In genomic region chr5:145140611-145141010, GRCm38 (mm10) we compare ENCODE assay signal across 8 mouse cellular contexts. TPM values are rescaled to one million over a fixed set of nuclear protein-coding genes. Genes with fewer than 3 reads are reported as not detected.
DNase-seq lines count a peak whose midpoint lies in the region; ATAC-seq and TF ChIP-seq lines count a peak whose summit lies in the region.

No protein-coding gene starts in this region.

- H3K4me2 ChIP-seq in heart, embryonic 13.5 days, result peak overlapping the region; percentile 77
- H3K4me2 ChIP-seq in forebrain, embryonic 11.5 days (ENCODE audit: low read depth, low read length, severe bottlenecking), result peak overlapping the region; percentile 54
- peak overlapping the region; percentile 93 for H3K4me2 ChIP-seq in limb, embryonic 13.5 days (replicated peaks)
- peak overlapping the region; percentile 97 for H3K4me2 ChIP-seq in neural tube, embryonic 13.5 days

- peak overlapping the region; percentile 85 for H3K27ac ChIP-seq in heart, embryonic 13.5 days (replicated peaks)
- H3K27ac ChIP-seq in forebrain, embryonic 11.5 days (ENCODE audit: low read depth, low read length), result peak overlapping the region; percentile 78; the same call in 1 of the 2 replicates
- peak overlapping the region; percentile 84 for H3K27ac ChIP-seq in limb, embryonic 13.5 days
- peak overlapping the region; percentile 89 for H3K27ac ChIP-seq in neural tube, embryonic 13.5 days (replicated peaks)

- H3K9me3 ChIP-seq in heart, embryonic 13.5 days, result no peaks in the 10 kb centered on the region
- H3K9me3 ChIP-seq in G1E (replicated peaks), result no peaks in the 10 kb centered on the region
- H3K9me3 ChIP-seq in forebrain, embryonic 11.5 days (ENCODE audit: control insufficient read depth, low read length), result no peaks in the 10 kb centered on the region
- no peaks in the 10 kb centered on the region for H3K9me3 ChIP-seq in limb, embryonic 13.5 days
- H3K9me3 ChIP-seq in neural tube, embryonic 13.5 days, result no peaks in the 10 kb centered on the region

- WGBS in heart, embryonic 13.5 days, result under 1% methylated on average over 18 of the region's 18 CpGs
- WGBS in forebrain, embryonic 11.5 days, result 1% methylated on average over 18 of the region's 18 CpGs
- under 1% methylated on average over 18 of the region's 18 CpGs for WGBS in limb, embryonic 13.5 days
- WGBS in neural tube, embryonic 13.5 days, result 1% methylated on average over 18 of the region's 18 CpGs

- no peak for TF ChIP-seq CTCF in G1E (IDR thresholded peaks at IDR 0.05; ENCODE audit: low read depth, low read length)

- no peak for DNase-seq in heart, postnatal 10 days
- DNase-seq in G1E (ENCODE audit: low spot score), result no peak
- no peak for DNase-seq in forebrain, embryonic 11.5 days (ENCODE audit: low spot score)
- no peak for DNase-seq in right cerebral cortex, postnatal 14 days
- DNase-seq in right cerebral cortex, adult 18-20 months, result no peak

- peaks cover 58% of the 10 kb centered on the region for H3K36me3 ChIP-seq in heart, embryonic 13.5 days
- peaks cover 69% of the 10 kb centered on the region for H3K36me3 ChIP-seq in G1E (replicated peaks)
- peaks cover 9% of the 10 kb centered on the region; the same call in 1 of the 2 replicates for H3K36me3 ChIP-seq in forebrain, embryonic 11.5 days (ENCODE audit: control insufficient read depth, insufficient read depth, low read length)
- peaks cover 64% of the 10 kb centered on the region for H3K36me3 ChIP-seq in limb, embryonic 13.5 days
- H3K36me3 ChIP-seq in neural tube, embryonic 13.5 days, result peaks cover 61% of the 10 kb centered on the region

- ATAC-seq in heart, embryonic 13.5 days (ENCODE audit: extremely low read depth, insufficient number of reproducible peaks, low FRiP score, low TSS enrichment), result no peak
- no peak for ATAC-seq in G1E (ENCODE audit: extremely low read depth, insufficient number of reproducible peaks, low FRiP score, poor library complexity, severe bottlenecking)
- 0 out of 2 replicates have a peak, but pooled peaks have one; percentile 14 for ATAC-seq in forebrain, embryonic 11.5 days (replicated peaks; ENCODE audit: low FRiP score)
- ATAC-seq in limb, embryonic 13.5 days (ENCODE audit: low FRiP score, low read depth), result no peak
- peak; percentile 7; the same call in 1 of the 2 replicates for ATAC-seq in neural tube, embryonic 13.5 days (ENCODE audit: low read depth)

- peaks cover 34% of the 10 kb centered on the region for H3K4me1 ChIP-seq in heart, embryonic 13.5 days
- peaks cover 46% of the 10 kb centered on the region for H3K4me1 ChIP-seq in G1E (ENCODE audit: insufficient read depth, low read depth, low read length)
- H3K4me1 ChIP-seq in forebrain, embryonic 11.5 days (replicated peaks; ENCODE audit: control insufficient read depth, insufficient read depth, low read length), result peaks cover 11% of the 10 kb centered on the region
- H3K4me1 ChIP-seq in limb, embryonic 13.5 days, result peaks cover 28% of the 10 kb centered on the region
- peaks cover 35% of the 10 kb centered on the region for H3K4me1 ChIP-seq in neural tube, embryonic 13.5 days (replicated peaks)

- no peaks in the 10 kb centered on the region for H3K27me3 ChIP-seq in heart, embryonic 13.5 days (replicated peaks)
- H3K27me3 ChIP-seq in G1E (ENCODE audit: insufficient read depth, low read length), result no peaks in the 10 kb centered on the region
- H3K27me3 ChIP-seq in forebrain, embryonic 11.5 days (ENCODE audit: control insufficient read depth, insufficient read depth, low read length), result no peaks in the 10 kb centered on the region
- H3K27me3 ChIP-seq in limb, embryonic 13.5 days, result no peaks in the 10 kb centered on the region
- no peaks in the 10 kb centered on the region for H3K27me3 ChIP-seq in neural tube, embryonic 13.5 days

- peak overlapping the region; percentile 95 for H3K9ac ChIP-seq in heart, embryonic 13.5 days
- peak overlapping the region; percentile 91 for H3K9ac ChIP-seq in forebrain, embryonic 11.5 days (ENCODE audit: low read length)
- H3K9ac ChIP-seq in limb, embryonic 13.5 days, result peak overlapping the region; percentile 94
- H3K9ac ChIP-seq in neural tube, embryonic 13.5 days, result peak overlapping the region; percentile 94

- peak overlapping the region; percentile 89 for H3K4me3 ChIP-seq in heart, embryonic 13.5 days
- peak overlapping the region; percentile 85 for H3K4me3 ChIP-seq in G1E (ENCODE audit: low read depth, low read length)
- peak overlapping the region; percentile 93 for H3K4me3 ChIP-seq in forebrain, embryonic 11.5 days (ENCODE audit: low read depth, low read length)
- peak overlapping the region; percentile 82 for H3K4me3 ChIP-seq in limb, embryonic 13.5 days
- H3K4me3 ChIP-seq in neural tube, embryonic 13.5 days, result peak overlapping the region; percentile 98

- intact Hi-C loops in heart, postnatal 10 days (cut with DNase I), result loop anchor here (2.0 kb wide), 1 partner anchor 56 kb away; the partner anchor contains the start of gene Kpna7

RNA-seq across cellular contexts. Expression of gene Bud31, which starts 0.4 kb away (rescaled TPM):
- polyA plus RNA-seq in heart, embryonic 13.5 days (2015; fragmentation: Nextera tagmentation; extraction: Ambion mirVana), result 135 and 150 TPM in 2 replicates
- 10 to 100 TPM; 76.8 to 77.1 TPM for total RNA-seq in heart, postnatal 10 days (2021)
- total RNA-seq in G1E (2014; fragmentation: Nextera tagmentation) (116 and 155 TPM in 2 replicates), G1E (2017) (287 and 292 TPM in 2 replicates)
- 5.7 and 8.7 TPM in 2 replicates for polyA plus RNA-seq in G1E (2012)
- 252 and 253 TPM in 2 replicates for polyA plus RNA-seq in forebrain, embryonic 11.5 days (2014; fragmentation: Nextera tagmentation; extraction: Ambion mirVana)
- polyA plus RNA-seq in limb, embryonic 13.5 days (2015; fragmentation: Nextera tagmentation; extraction: Ambion mirVana), result 218 and 225 TPM in 2 replicates
- polyA plus RNA-seq in neural tube, embryonic 13.5 days (2015; fragmentation: Nextera tagmentation; extraction: Ambion mirVana), result 206 and 223 TPM in 2 replicates

RNA-seq across cellular contexts. Expression of gene Pdap1, which starts 0.6 kb away (rescaled TPM):
- 62.4 and 62.6 TPM in 2 replicates for polyA plus RNA-seq in heart, embryonic 13.5 days (2015; fragmentation: Nextera tagmentation; extraction: Ambion mirVana)
- total RNA-seq in heart, postnatal 10 days (2021), result 10 to 100 TPM; 54.8 to 55.9 TPM
- total RNA-seq in G1E (2014; fragmentation: Nextera tagmentation) (95.0 and 112 TPM in 2 replicates), G1E (2017) (72.7 and 82.5 TPM in 2 replicates)
- 173 and 217 TPM in 2 replicates for polyA plus RNA-seq in G1E (2012)
- 135 and 136 TPM in 2 replicates for polyA plus RNA-seq in forebrain, embryonic 11.5 days (2014; fragmentation: Nextera tagmentation; extraction: Ambion mirVana)
- polyA plus RNA-seq in limb, embryonic 13.5 days (2015; fragmentation: Nextera tagmentation; extraction: Ambion mirVana), result 137 and 139 TPM in 2 replicates
- 108 and 123 TPM in 2 replicates for polyA plus RNA-seq in neural tube, embryonic 13.5 days (2015; fragmentation: Nextera tagmentation; extraction: Ambion mirVana)

RNA-seq across cellular contexts. Expression of gene Ptcd1, which starts 26.3 kb away (rescaled TPM):
- polyA plus RNA-seq in heart, embryonic 13.5 days (2015; fragmentation: Nextera tagmentation; extraction: Ambion mirVana), result 11.6 and 11.8 TPM in 2 replicates
- 10 to 100 TPM; 22.6 to 29.2 TPM for total RNA-seq in heart, postnatal 10 days (2021)
- 8.2 and 16.4 TPM in 2 replicates for total RNA-seq in G1E (2014; fragmentation: Nextera tagmentation)
- 10.9 and 12.1 TPM in 2 replicates for total RNA-seq in G1E (2017)
- polyA plus RNA-seq in G1E (2012), result 17.1 and 18.4 TPM in 2 replicates
- 18.6 and 19.6 TPM in 2 replicates for polyA plus RNA-seq in forebrain, embryonic 11.5 days (2014; fragmentation: Nextera tagmentation; extraction: Ambion mirVana)
- 19.2 and 20.2 TPM in 2 replicates for polyA plus RNA-seq in limb, embryonic 13.5 days (2015; fragmentation: Nextera tagmentation; extraction: Ambion mirVana)
- 18.8 and 20.9 TPM in 2 replicates for polyA plus RNA-seq in neural tube, embryonic 13.5 days (2015; fragmentation: Nextera tagmentation; extraction: Ambion mirVana)

RNA-seq across cellular contexts. Expression of gene Cpsf4, which starts 26.4 kb away (rescaled TPM):
- polyA plus RNA-seq in heart, embryonic 13.5 days (2015; fragmentation: Nextera tagmentation; extraction: Ambion mirVana), result 27.4 and 28.8 TPM in 2 replicates
- total RNA-seq in heart, postnatal 10 days (2021), result 10 to 100 TPM; 13.2 to 13.7 TPM
- total RNA-seq in G1E (2014; fragmentation: Nextera tagmentation) (44.3 and 55.4 TPM in 2 replicates), G1E (2017) (67.6 and 71.2 TPM in 2 replicates)
- polyA plus RNA-seq in G1E (2012), result 89.8 and 90.0 TPM in 2 replicates
- polyA plus RNA-seq in forebrain, embryonic 11.5 days (2014; fragmentation: Nextera tagmentation; extraction: Ambion mirVana), result 51.4 and 59.0 TPM in 2 replicates
- 55.6 and 58.1 TPM in 2 replicates for polyA plus RNA-seq in limb, embryonic 13.5 days (2015; fragmentation: Nextera tagmentation; extraction: Ambion mirVana)
- 47.7 and 48.9 TPM in 2 replicates for polyA plus RNA-seq in neural tube, embryonic 13.5 days (2015; fragmentation: Nextera tagmentation; extraction: Ambion mirVana)

RNA-seq across cellular contexts. Expression of gene Arpc1b, which starts 26.6 kb away (rescaled TPM):
- 221 and 234 TPM in 2 replicates for polyA plus RNA-seq in heart, embryonic 13.5 days (2015; fragmentation: Nextera tagmentation; extraction: Ambion mirVana)
- 100 to 1,000 TPM; 135 to 140 TPM for total RNA-seq in heart, postnatal 10 days (2021)
- total RNA-seq in G1E (2014; fragmentation: Nextera tagmentation) (226 and 347 TPM in 2 replicates), G1E (2017) (230 and 290 TPM in 2 replicates)
- polyA plus RNA-seq in G1E (2012), result 2,252 and 2,780 TPM in 2 replicates
- polyA plus RNA-seq in forebrain, embryonic 11.5 days (2014; fragmentation: Nextera tagmentation; extraction: Ambion mirVana), result 51.2 and 62.8 TPM in 2 replicates
- polyA plus RNA-seq in limb, embryonic 13.5 days (2015; fragmentation: Nextera tagmentation; extraction: Ambion mirVana), result 250 and 255 TPM in 2 replicates
- 95.1 and 106 TPM in 2 replicates for polyA plus RNA-seq in neural tube, embryonic 13.5 days (2015; fragmentation: Nextera tagmentation; extraction: Ambion mirVana)

Comparison
In these comparisons a context has a peak if more than half of its experiments do, and no peak if none do; other contexts are left out.
1. ATAC-seq: peak in forebrain, embryonic 11.5 days (single experiment) and neural tube, embryonic 13.5 days (single experiment); none in heart, embryonic 13.5 days (single experiment), G1E (single experiment) and limb, embryonic 13.5 days (single experiment).
2. RNA of gene Bud31, which starts 0.4 kb away (polyA plus RNA-seq): 252 to 253 TPM in forebrain, embryonic 11.5 days, 218 to 225 TPM in limb, embryonic 13.5 days, 206 to 223 TPM in neural tube, embryonic 13.5 days and 135 to 150 TPM in heart, embryonic 13.5 days; 5.7 to 8.7 TPM in G1E; every median in the first group is over 10 times any median in the second.
3. Peak in every context shown above with its lines, with median percentiles within 50 percentile points of each other: H3K27ac ChIP-seq, H3K4me2 ChIP-seq, H3K4me3 ChIP-seq and H3K9ac ChIP-seq.